Mouse (Mus musculus): ENCODE measurements around the gene Zfp536.

Zfp536 gene

DNA sequence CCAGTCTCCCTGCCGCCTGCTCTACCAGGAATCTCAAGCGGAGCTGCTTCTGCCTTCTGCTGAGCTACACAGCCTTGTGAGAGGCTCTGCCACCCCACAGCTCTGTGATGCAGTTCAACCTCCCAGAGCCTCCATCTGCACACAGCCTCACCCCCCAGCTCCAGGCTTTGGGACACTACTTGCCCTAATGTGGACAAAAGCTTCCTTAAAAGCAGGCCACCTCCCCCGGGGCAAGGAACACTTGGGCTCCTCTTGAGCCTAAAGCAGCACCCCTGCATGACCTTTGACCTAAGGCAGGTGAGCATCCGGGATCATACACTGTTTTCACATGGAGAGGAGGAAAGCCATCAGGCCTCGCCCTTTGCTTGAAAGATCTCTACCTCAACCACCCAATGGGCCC lies 219.0 kb downstream of the Zfp536 start:
- DNase-seq (ENCODE audit: low spot score in 2 of 2) = no peak

DNA sequence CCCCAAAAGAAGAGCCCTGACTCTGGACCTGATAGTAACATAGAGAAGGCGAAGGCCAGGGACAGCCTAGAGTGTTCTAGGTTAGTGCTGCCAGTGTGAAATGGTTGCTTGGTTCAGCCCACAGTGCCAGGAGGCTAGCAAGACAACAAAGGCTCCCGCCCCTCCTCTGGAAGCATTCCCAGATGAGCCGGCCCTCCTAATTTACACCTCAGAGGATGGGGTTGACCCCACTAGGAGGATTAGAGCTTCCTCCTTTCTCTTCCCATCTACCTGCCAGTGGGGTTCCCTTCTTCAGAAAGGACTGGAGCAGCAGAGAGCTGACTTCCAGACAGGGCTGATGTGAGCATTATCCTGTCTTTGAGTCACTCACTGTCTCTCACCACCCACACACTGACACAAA lies 219.8 kb downstream of the Zfp536 start:
- no peak for DNase-seq (ENCODE audit: low spot score in 2 of 2)

DNA sequence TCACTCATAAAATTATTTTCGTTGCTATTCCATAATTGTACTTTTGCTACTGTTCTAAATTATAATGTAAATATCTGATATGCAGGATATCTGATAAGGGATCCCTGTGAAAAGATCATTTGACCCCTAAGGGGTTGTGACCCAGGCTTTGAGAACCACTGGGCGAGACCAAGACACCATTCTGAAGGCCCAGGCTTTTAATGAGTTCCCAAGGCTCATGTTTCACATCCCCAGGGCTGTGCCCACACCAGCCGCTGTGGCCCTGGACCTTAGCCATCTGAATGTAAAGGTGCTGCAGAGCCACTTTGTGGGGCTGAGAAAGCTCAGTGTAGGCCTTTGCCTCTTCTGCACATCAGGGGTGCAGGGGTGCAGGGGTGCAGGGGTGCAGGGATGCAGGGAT lies 221.1 kb downstream of the Zfp536 start:
- DNase-seq (ENCODE audit: low spot score in 2 of 2) = no peak

DNA sequence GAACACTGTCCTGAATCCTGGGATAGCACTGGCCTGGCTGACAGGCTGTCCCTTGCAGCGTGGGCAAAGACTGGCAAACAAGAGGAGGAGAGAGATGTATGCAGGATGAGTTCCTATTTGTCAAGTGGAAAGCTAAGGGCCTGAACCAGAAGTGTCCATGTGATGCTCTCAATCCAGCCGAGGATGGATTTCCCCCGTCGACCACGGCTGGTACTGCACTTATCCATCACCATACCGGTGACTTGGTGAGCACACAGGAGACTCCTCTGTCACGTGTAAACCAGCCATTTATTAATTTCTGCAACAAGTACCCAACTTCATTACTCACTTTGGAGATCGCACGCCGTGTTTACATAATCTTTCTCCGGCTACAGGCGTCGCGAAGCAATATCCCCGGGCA lies 224.6 kb downstream of the Zfp536 start:
- DNase-seq (ENCODE audit: low spot score in 2 of 2) = no peak

DNA sequence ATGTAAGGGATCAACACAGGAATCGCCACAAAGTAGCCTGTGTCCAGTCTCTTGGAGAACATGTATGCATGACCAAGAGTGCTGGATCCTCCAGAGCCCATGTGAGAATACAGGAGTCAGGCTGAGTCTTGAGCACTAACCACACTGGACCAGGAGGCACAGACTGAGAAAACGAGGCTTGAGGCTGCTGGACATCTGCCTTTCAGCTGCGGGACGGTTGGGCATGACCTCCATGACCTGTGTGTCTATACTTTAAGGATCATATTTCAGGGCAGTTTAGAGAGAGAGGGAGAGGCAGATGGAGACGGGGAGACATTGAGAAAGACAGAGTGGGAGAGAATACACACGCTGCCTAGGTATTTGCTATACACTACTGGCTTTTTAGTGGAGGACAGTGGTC lies 229.4 kb downstream of the Zfp536 start:
- DNase-seq (ENCODE audit: low spot score in 2 of 2) = no peak

DNA sequence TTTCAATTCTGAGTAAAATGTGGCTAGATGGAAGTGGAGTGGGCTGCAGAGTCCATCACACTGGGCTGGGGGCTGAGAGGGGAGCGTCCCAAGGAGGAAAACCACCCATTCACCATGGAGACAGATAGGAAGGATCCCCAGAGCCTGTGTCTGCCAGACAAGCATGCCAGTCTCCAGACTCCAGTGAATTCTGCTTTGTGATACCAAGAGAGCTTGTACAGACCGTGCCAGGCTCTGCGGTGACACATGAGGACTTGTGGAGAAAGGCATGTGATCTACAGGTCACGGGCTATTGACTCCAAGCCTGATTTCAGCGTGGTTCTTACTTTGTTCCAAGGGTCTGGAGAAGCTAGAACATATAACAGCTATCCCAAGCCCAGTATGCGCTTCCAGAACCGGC lies 230.5 kb downstream of the Zfp536 start:
- DNase-seq (ENCODE audit: low spot score in 2 of 2) = no peak

DNA sequence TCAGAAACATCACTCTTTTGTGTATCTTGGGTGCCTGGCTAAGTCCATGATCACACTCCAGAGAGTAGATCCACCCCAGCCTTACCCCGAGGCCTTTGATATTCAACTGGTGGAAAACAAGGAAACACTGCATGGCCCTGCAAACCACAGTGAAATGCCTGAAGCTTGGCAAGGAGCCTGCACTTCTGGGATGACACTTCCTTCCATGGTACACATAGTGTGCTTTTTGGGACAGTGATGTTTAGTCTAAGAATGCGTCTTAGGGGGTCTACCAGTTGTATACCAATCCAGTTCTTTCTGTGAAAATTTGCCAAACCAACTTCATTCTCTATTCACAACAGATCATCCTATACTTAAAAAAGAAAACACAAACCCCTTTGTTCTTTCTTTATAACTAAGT lies 242.3 kb downstream of the Zfp536 start:
- DNase-seq (ENCODE audit: low spot score in 2 of 2) = no peak

DNA sequence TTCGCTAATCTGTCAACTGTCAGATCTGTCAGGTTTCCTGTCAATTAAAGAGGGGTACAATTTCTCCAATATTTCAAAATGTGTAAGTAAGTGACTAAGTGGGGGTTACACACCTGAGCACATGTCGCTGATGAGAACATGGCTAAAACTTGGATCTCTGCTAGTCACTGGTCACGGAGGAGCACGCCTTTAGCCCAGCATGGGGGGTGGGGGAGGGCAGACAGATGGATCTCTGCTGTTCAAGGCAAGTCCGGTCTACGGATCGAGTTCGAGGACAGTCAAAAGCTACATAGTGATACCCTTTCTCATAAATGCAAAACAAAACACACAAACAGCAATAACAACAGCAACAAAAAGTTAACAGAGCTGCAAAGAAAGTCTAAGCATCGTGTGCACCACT lies 245.1 kb downstream of the Zfp536 start:
- no peak for DNase-seq (ENCODE audit: low spot score in 2 of 2)

DNA sequence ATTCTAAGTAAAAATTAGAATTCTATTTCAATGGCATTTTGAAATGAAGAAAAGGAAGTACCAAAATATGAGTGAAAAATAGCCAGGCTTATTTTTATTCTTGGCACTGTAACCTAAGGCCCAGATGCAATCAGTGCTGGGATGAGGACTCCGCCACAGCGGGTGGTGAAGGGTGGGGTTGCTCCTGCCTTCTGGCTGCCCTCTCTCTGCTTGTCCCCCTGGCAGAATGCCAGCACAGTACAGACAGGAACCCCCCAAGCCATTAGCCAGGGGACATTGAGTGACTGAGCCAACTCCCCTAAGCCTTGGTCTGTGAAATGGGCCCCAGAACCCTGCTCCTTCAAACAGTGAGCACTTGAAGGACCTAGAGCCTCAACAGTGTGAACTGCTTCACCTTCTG lies 245.6 kb downstream of the Zfp536 start:
- DNase-seq (ENCODE audit: low spot score in 2 of 2) = no peak

DNA sequence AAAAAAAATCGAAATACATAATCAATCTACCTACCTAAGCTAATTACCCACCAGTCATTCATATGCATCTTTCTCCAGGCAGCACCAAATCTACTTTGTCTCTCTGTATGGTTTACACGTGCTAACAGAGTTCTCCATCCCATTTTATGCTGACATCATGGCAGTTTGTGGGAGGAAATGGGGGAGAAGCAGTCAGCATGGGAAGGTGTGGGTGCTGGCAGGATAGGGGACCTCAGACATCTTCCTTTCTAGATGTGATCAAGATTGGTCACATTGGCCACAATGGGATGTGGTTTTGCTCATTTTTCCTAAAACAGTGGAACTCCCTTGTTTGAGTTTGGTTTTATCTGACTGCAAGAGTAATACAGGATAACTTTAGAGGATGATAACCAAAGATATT lies 252.0 kb downstream of the Zfp536 start:
- DNase-seq (ENCODE audit: low spot score in 2 of 2) = no peak

DNA sequence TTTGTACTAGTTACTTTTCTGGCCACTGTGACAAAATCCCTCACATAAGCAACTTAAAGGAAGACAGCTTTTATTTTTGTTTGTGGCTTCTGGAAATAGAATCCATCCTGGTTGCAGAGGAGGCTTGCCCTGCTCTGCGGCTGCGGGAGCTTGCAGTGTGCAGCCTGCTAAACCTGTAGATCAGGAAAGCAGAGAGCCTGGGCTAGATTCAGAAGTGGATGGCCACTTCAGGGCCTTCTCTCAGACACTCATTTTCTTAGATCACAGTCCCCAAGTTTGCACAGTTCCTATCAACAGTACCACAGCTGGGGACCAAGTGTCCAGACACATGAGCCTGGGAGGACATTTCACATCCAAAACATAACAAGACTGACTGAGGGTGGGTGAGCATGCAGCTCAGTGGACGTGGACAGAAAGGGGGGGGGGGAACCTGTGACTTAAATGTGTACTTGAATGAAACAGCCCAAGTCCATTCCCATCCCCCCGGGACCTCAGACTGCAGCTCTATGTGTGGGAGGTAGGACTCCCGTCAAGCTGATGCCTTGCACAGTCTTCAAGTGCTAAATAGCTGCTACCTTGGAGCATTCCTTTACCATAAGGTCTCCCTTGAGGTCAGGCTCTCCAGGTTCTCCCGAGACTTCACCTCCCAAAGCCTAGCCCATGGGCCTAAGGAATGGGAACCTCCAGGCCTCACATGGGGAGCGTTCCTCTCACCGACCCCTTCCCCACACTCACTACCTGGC lies 262.3 kb downstream of the Zfp536 start:
- DNase-seq (ENCODE audit: low spot score in 2 of 2) = no peak

DNA sequence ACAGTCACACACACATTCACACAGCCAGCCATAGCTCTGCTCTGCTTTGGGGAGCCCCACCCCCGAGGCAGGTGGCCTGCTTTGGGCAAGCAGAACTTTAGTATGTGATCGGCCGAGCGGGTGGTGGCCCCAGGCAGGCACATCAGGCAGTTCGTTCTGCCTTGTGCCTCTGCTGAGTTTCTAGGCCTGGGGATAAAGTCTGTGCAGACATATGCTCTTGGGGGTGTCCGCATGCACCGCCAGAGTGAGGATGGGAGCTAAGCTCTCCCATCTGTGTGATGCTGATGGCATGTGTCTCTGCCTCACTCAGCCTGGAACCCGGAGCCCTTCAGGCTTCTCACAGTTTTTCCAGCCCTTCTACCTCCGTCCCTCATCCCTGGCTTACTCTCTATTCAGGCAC lies 263.7 kb downstream of the Zfp536 start:
- DNase-seq (ENCODE audit: low spot score in 2 of 2) = peak in 1 of 2 experiments; percentile 24

DNA sequence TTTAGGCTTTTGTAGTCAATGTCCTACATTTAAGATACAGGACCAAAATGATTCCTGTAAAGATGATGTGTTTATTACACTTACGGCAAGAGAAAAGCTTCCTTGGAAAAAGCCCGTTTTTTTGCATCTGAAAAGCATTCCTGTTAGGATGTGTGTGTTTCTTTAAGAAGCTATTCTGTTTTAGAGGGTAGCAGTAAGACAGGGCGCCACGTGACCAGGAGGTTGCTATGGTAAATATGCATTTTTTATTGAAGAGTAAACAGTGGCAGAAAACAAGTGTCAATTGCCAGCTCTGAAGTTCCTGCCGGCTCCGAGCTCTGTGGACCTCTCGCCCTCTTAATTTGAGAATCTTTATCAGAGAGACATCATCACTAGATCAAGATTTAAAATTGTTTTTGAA lies 267.9 kb downstream of the Zfp536 start:
- no peak for DNase-seq (ENCODE audit: low spot score in 2 of 2)

DNA sequence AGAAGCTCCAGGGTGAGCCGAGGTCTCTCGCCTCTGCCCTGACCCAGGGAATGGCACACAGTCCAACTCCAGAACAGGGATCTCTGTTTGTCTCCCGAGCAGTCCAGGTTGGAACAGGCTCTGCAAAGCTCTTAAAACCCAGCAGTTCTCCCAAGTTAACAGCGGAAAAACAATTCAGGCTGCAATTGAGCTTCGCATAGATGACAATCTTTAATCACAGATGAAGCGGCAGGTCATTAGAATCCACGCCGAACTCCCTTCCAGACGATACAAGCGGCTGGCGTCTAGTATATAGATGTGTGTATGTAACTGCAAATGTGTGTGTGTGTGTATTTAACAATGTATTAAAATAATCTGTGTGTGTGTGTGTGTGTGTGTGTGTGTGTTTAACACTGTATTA lies 268.3 kb downstream of the Zfp536 start:
- no peak for DNase-seq (ENCODE audit: low spot score in 2 of 2)

DNA sequence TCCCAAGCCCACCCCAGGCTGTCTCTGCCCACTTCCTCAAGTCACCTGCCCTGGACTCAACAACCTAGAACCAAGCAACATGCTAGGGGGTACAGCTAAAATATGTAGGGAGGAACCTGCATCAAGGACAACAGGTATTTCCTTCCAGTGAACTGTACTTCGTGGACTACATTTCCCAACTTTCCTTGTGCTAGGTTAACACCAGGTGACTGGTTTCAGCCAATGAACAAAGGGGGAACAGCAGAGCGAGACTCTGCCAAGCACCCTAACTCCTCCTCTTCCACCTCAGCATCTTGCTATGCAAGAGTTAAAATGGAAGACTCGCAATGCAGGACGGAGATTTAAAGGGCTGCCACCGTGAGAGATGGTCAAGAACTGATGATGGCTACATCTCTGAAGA lies 274.6 kb downstream of the Zfp536 start:
- no peak for DNase-seq (ENCODE audit: low spot score in 2 of 2)

DNA sequence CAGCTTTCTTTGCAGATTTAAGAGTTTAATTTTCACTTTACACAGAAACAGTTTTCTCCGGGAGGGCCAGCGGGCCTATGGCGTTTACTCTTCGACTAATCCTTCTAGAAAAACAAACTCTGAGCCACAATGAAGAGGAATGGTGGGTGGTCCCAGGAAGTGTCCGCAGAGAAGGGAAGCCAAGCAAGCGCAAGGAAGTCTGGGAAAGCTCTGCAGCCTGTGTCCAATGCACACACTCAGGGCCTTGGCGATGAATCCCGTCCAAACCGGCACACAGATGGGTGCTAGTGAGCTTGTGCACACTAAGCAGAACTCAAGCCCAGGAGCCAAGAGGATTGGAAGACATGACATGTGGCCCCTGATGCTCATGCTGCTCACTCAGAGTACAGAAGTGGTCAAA lies 276.9 kb downstream of the Zfp536 start:
- DNase-seq (ENCODE audit: low spot score in 2 of 2) = no peak

DNA sequence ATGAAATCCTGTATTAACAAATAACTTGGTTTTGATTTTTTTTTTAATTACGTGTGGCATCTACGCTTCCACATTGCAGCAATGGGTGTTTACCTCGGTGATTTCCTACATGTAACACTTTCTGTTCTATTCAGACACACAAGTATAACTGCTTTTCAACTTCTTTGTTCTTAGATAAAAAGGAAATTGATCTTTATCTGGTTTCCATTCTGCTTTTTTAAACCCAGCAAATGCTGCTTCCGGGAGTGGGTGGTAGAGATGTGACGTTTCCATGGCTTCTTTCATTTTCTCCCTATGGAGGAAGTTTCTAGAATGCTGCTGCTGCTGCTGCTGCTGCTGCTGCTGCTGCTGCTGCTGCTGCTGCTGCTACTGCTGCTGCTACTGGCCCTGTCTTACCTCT lies 283.1 kb downstream of the Zfp536 start:
- no peak for DNase-seq (ENCODE audit: low spot score in 2 of 2)

DNA sequence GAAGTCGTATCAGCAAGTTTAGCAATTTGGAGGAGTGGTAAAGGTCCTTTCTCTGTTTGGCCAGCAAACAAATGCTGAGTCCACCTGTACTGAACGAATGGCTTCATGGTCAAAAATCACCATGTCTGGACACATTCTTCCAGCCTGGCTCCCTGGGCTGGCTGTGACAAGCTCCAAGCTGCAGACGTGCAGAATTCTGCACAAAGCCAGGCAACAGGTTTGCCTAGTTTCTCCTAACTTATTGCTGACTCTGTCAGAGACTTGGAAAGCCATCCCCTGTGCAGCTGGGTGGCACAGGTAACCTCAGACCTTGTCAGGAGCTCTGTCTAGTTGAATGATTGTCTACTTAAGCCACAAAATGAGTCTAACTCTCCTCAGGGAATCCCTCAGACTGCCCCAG lies 288.5 kb downstream of the Zfp536 start:
- DNase-seq (ENCODE audit: low spot score in 2 of 2) = no peak

DNA sequence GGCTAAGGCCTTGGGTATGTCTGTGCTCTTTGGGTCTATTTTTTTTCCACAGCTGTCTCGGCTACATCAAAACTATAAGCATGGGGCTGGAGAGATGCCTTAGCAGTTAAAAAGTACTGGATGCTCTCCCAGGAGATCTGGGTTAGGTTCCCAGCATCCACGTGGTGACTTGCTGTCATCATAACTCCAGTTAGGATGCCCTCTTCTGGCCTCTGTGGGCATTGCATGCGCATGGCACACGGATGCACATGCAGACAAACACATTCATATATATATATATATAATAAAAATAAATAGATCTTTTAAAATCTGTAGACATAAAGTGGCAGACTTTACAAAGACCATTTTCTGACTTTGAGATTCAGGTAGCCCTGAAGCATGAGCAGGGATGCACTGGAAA lies 290.9 kb downstream of the Zfp536 start:
- no peak for DNase-seq (ENCODE audit: low spot score in 2 of 2)

DNA sequence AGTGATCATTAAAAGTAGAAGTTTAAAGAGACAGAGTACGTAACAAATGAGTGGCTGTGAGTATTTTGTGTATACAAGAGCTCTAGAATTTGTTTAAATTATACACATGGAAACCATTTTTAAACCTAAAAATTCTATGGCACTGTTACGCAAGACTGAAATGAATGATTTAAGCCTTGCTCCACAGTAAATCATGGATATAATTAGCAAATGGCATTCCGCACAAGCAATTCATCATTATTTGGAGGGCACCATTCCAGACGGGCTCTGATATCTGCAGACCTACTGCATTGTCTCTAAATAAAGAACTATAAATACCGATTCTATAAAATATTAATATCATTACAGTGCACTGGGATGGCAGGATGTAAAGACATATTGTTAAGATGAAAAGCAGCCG lies 292.3 kb downstream of the Zfp536 start:
- no peak for DNase-seq (ENCODE audit: low spot score in 2 of 2)

DNA sequence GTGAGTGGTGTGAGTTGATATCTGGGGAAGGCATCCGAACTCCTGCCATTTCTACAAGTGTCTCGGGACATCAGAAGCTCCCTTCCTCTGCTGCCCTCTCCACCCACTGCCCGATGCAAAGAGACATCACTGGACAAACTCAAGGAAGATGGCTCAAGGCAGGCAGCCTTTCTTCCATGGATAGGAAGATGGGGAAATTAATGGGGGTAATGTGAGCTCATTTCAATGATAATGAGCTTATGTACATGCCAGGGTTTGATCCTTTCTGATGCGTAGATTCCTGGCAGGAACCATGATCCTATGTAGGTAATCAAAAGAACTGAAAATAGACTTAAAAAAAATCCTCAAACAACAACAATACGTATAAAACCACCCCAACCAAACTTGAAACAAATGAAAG lies 296.1 kb downstream of the Zfp536 start:
- no peak for DNase-seq (ENCODE audit: low spot score in 2 of 2)

DNA sequence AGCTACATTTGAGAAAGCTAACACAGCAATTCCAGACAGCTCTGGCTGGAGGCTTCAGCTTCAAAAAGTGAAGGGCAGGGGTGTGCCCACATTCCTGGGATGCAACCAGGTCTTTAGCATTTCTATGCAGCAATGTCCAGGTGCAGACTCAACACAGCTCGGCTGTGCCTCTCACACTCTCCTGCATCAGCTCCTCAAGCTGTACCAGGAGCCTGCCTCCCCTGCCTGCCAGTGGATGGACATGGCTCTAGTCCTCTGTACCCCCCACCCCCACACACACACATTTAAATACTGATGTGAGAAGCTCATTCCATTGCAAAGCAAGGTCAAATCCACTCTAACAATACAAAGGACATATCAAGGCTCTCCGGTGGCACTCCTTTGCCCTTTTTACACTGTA lies 298.0 kb downstream of the Zfp536 start:
- no peak for DNase-seq (ENCODE audit: low spot score in 2 of 2)

DNA sequence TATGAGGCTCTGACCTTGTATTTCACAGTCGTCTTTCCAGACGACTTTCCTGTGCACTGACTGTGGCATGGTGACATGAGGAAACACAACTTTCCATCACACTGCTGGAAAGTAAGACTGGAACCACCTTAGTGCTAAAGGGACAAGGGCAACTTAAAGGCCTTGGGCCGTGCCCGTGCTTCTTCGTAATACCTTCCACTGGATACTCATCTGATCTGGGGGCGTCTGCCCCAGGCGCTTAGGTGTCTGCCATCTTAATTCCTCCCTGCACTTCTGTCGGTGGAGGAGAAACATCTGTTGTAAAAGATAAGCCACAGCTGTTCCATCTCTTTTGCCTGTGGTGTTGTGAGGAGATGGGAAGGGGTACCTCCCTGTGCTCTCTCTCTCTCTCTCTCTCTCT lies 299.2 kb downstream of the Zfp536 start:
- no peak for DNase-seq (ENCODE audit: low spot score in 2 of 2)

DNA sequence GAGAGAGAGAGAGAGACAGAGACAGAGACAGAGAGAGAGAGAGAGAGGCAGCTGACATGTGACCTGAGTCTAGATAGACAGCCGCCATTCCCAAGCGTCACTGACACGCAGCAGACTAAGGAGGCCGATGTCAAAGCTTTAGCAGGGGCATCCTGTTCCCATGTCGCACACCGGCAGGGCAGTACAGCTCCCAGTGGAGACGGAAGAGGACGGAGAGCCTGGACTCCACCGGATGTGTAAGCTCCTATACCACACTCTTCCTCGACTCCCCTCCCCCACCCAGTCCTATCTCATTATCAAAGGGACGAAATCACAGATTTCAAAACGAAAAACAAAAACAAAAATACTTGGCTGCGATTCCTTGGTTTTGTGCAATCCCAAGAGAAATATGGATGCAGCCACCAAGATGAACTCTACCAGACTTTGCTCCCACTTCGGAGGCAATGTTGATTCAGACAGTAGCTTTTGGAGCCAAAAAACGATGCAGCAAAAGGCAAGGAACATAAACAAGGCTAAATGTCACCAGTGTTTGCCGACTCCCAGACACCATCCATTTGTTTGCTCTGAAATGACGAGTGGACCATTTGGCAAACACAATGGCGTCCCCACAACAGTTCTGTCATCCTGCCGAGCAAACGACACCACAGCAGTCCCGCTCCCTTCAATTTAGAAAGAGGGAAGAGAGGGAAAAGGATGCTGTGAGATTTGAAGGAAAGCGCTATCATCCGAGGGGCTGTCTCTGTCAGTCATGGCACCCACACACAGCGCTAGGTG lies 299.9 kb downstream of the Zfp536 start:
- DNase-seq (ENCODE audit: low spot score in 2 of 2) = no peak

Measured in frontal cortex, postnatal 10 days (tissue).